Mouse (Mus musculus): ENCODE measurements around the gene Sorbs2.
"Not testable (repeated sequence)": the region's sequence is repeated elsewhere in the genome, so short reads cannot be mapped to it uniquely, and the experiment has no call there.

The Sorbs2 gene

DNA sequence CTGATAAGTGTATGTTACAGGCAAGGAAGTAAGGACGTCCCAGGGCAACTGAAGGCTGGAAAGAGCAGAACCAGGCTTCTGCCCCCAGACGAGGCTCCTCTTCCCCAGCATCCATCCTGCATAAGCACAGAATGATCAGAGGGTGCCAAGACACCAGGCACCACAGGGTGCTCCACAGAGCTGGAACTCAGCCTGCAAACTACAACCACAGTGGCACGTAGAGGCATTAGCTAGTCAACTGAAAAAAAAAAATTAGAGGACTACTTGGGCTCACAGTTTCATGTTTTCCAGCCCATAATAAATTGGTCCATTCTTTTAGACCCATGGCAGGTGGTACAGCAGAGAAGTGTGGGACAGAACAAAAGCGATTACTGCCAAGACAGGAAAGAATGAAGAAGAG, 338.3 kb downstream of the Sorbs2 start:
- DNase-seq (ENCODE audit: low read depth): no peak

DNA sequence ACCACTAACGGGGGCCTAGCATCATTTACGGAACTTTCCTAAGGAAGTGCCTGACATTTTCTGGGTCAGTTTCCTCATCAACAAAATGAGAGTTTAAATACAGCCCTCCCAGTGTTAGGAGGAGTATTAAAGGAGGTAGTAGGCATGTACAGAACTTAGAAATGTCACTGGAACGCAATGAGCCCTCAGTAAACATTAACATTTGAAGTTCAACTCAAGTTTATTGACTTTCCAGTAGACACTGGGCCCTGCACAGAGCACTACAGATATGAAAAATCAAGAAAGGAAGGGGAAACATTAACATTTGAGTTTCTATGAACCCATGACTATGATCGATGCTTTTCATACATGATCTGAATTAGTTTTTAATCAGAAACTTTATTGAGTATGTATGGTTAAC, 347.5 kb downstream of the Sorbs2 start:
- no peak for DNase-seq (ENCODE audit: low read depth)

DNA sequence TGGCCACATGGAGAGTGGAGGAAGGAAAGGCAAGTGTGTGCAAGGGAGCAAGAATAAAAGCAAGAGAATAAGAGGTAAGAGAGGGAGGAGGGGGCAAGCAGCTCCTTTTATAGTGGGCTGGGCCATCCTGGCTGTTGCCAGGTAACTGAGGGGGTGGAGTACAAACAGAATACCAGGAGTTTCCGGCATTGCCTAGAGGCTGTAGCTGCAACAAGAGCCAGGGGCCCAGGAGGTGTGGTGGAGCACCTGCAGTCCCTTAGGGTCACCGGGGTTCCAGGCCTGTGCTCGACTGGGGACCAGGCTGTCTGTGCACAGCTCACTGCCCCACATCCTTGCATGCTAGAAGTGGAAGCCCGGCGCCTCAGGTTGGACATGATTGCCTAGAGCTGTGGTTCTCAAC, 350.1 kb downstream of the Sorbs2 start:
- DNase-seq (ENCODE audit: low read depth): no peak

DNA sequence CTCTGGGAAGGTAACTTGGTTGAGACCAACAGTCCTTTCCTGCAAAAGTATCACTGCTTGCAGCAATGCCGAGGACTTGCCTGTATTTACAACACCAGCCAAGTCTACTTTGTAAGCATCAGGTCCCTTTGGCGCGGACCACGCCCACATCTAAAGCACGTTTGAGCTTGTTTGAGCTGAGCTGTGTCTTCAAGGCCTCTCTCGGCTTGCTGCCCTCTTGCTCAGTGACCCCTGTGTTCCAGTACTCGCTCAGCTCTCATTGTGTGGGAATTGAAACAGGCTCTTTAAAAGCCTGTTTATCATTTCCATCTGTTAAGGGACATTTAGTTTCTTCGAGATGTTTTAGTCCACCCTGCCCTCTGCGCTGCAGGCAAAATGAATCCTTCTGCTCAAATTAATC, 350.8 kb downstream of the Sorbs2 start:
- no peak for DNase-seq (ENCODE audit: low read depth)

DNA sequence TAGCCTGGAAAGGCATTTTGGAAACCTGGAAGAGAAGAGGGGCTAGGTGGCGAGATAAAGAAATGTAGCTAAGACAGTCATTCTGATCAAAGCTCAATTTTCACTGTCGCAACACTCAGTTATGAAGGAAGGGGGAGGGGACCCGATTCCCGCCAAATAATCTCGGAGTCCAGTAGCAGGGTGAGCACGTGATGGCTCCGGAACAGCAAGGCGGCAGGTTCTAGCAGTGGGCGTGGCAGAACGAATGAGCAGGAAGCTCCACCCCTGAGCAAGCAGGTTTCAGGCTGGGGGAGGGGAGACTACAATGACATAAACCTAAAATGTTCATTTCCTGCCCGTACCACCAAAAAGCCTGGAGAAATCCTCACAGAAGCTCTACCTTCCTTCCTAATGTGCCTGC, 364.0 kb downstream of the Sorbs2 start:
- not testable (repeated sequence) for DNase-seq (ENCODE audit: low read depth)

DNA sequence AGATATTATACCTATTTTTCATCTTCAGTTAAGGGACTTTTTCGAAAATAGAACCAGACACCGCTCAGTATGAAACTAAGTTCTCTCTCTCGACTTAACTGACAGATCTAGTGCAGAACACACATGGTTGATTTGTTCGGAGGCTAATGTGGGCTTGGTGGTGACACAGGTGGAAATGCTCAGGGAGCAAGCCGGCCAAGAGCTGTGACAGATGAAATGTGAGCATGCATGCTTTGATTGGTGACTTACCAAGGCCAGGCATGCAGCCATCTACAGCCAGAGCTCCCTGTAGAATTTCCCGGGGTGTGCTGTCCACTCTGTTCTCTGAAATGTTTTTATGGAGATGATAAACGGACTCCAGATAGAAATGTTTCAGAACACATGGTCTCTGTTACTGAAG, 364.5 kb downstream of the Sorbs2 start:
- DNase-seq (ENCODE audit: low read depth): no peak

DNA sequence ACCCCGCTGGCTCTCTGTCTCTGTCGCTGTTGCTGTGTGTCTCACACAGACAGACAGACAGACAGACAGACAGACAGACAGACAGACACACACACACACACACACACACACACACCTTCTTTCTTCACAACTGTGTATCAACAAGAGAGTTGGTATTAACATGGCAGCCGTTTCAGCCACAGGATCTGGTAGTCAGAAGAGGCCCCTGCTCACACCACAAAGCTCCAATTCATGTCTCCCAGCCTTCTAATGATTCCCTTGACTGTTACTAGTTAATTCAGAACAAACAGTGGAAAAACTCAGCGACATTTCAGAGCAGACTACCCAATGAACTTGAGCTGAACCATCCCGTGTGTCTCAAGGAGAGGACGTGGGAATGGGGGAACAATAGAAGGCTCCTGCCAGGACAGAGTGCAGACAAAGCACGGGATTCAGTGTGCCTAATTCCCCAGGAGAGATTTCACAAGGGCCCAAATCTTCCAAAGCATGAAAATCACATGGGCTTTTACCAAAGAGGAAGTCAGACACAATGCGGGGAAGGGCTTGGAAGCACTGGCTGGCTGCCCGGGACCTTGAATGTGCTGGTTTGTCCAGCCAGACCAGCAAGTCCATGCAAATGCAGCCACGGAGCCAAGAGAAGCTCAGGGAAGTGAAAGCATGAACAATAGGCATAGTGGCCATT, 367.5 kb downstream of the Sorbs2 start:
- DNase-seq (ENCODE audit: low read depth): no peak

DNA sequence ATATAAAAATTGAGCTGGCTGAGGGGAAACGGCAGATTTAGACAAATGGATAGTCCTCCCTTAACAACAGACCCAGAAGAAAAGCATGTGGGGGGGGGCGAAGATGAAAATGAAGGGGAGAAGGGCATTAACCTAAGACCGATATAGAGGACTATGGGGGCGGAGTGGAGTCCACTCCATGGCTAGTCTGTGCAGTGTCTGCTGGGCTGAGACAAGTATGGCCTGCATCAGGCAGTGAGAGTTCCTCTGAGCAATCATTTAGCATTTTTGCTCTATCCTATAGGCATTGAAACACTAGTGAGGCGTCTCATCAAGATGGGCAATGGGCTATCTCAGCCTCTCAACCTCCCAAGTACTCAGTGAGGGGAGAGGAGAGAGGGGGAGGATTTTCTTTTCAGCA, 368.8 kb downstream of the Sorbs2 start:
- DNase-seq (ENCODE audit: low read depth): no peak
